Mouse (Mus musculus): ENCODE data around the gene 9130213A22Rik.

DNA sequence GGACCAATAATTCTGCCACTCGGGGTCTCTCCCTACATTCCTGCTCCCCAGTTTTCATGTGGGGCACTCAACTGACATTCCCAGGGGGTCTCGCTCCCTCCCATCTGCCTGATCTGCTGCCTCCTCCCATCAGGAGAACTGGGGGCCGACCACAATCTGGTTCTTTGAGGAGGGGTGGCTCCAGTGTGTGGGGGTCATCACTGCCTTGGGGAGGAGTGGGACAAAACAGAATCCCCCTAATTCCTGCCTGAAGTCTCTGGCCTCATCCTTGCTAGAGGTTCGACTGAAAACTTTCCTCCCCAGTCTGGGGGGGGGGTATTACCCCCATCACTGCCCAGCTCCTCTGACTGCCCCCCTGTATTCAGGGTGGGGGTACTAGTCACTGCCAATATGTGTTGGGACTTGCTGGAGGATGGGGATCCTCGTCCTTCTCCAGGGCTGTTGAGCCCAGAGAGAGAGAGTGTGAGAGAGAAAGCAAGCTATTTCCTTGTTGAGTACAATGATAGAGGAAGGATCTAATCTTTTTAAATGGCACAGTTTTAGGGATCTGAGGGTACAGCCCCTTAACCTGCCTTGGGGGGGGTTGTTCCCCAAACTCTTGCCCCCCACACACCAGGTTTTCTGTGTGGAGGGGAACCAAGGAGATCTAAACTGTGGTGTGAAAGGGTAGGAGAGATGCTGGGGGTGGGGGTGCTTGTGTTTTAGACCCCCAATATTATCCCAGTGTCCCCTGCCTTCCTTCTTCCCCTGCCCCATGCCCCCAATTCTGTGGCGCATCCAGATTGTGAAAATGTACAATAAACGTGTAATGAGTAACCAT lies 30.6 kb downstream of the 9130213A22Rik start:
- TF ChIP-seq GATA1 (IDR thresholded peaks at IDR 0.05; ENCODE audit: borderline replicate concordance, low read length) = no peak
- TF ChIP-seq FLI1 (IDR thresholded peaks at IDR 0.05; ENCODE audit: low read length) = no peak

All from megakaryocyte, embryonic 14.5 days (primary cell).